Comparison of ENCODE assay signal across 9 mouse cellular contexts in the genomic region with DNA sequence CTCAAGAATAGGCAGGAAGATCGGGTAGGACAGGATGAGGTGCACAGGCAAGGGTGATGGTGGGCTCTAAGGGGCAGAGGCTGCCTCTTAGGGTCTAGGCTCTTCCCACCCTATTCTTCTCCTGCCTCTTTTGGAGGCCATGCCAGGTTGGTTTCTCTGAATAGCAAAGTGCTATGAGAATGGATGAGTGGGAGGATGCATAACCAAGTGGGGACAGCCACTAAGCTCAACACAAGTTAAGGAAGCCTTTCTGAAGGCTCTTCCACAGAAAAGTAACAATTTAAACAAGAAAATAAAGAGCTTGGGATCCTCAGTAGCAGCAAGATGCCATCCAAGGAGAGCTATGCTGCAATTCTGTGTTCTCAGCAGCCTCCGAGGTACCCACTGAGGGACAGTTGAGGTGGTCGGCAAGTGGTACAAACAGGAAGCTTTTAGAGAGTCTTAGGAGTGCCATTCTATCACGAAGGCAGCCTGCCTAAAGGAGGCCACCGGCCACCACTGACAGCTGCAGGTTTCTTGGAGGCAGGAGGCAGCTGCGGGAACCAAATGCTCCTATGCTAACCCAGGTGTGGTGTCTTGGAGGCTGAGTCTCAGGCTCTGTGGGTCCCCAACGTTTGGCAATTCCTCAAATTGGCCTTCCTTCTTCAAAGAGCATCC. TPM values are rescaled to one million over a fixed set of nuclear protein-coding genes. Genes with fewer than 3 reads are reported as not detected.
A peak's percentile ranks its signal among the peaks of the same experiment; 100 is the strongest.
DNase-seq lines count a peak whose midpoint lies in the region; ATAC-seq and TF ChIP-seq lines count a peak whose summit lies in the region.
"Had no signal": no experiment of that assay in that cellular context is flagged by ENCODE, and none has a peak within 500 bp of the region (broad histone marks: within the 10 kb centered on the region; RNA-seq: fewer than 3 reads in every experiment).

No protein-coding gene starts in this region.

- DNase-seq in heart, postnatal 4 days, result no peak
- no peak for DNase-seq in embryonic facial prominence, embryonic 10.5 days (ENCODE audit: low spot score)
- no peak for DNase-seq in midbrain, postnatal 0 days (ENCODE audit: low spot score)
- no peak for DNase-seq in layer of hippocampus, adult 11-12 months (ENCODE audit: low spot score)
- no peak for DNase-seq in left cerebral cortex, postnatal 10 days (ENCODE audit: extremely low spot score in 1 of 2, low spot score in 2 of 2)
- DNase-seq in frontal cortex, postnatal 25 days (ENCODE audit: low spot score in 2 of 2), result no peak
- DNase-seq: kidney, adult 18-20 months had no signal

- H3K27me3 ChIP-seq in heart, embryonic 12.5 days (replicated peaks), result peaks cover 13% of the 10 kb centered on the region; the same call in 1 of the 2 replicates
- H3K27me3 ChIP-seq in embryonic facial prominence, embryonic 10.5 days (replicated peaks; ENCODE audit: low read depth, poor library complexity, severe bottlenecking), result 0 out of 2 replicates have a peak, but pooled peaks cover 4% of the 10 kb centered on the region
- H3K27me3 ChIP-seq in hindbrain, embryonic 15.5 days, result no peaks in the 10 kb centered on the region
- H3K27me3 ChIP-seq in midbrain, postnatal 0 days (ENCODE audit: insufficient read depth, low read length), result no peaks in the 10 kb centered on the region

- no peak overlapping the region for H3K4me3 ChIP-seq in heart, embryonic 12.5 days
- H3K4me3 ChIP-seq in embryonic facial prominence, embryonic 10.5 days, result peak overlapping the region; percentile 41
- H3K4me3 ChIP-seq in hindbrain, embryonic 15.5 days, result peak overlapping the region; percentile 30; the same call in 1 of the 2 replicates
- no peak overlapping the region for H3K4me3 ChIP-seq in midbrain, postnatal 0 days (ENCODE audit: low read depth, low read length)

- peak overlapping the region; percentile 32; the same call in 1 of the 2 replicates for H3K4me2 ChIP-seq in heart, embryonic 12.5 days
- peak overlapping the region; percentile 52 for H3K4me2 ChIP-seq in hindbrain, embryonic 15.5 days
- H3K4me2 ChIP-seq in midbrain, postnatal 0 days (ENCODE audit: low read depth, low read length, poor library complexity, severe bottlenecking), result no peak overlapping the region

- H3K36me3 ChIP-seq in heart, embryonic 12.5 days, result no peaks in the 10 kb centered on the region
- H3K36me3 ChIP-seq in embryonic facial prominence, embryonic 10.5 days (replicated peaks), result no peaks in the 10 kb centered on the region
- H3K36me3 ChIP-seq in hindbrain, embryonic 15.5 days, result no peaks in the 10 kb centered on the region
- no peaks in the 10 kb centered on the region for H3K36me3 ChIP-seq in midbrain, postnatal 0 days (ENCODE audit: insufficient read depth, low read length)

- H3K4me1 ChIP-seq in heart, embryonic 12.5 days (replicated peaks), result peaks cover 31% of the 10 kb centered on the region
- peaks cover 55% of the 10 kb centered on the region for H3K4me1 ChIP-seq in embryonic facial prominence, embryonic 10.5 days
- peaks cover 58% of the 10 kb centered on the region for H3K4me1 ChIP-seq in hindbrain, embryonic 15.5 days (replicated peaks)
- H3K4me1 ChIP-seq in midbrain, postnatal 0 days (ENCODE audit: insufficient read depth, low read length), result peaks cover 39% of the 10 kb centered on the region

- intact Hi-C loops in left cerebral cortex, postnatal 10 days (cut with DNase I), result no loop called here

- TF ChIP-seq CTCF in midbrain, postnatal 0 days (IDR thresholded peaks at IDR 0.05), result no peak

- no peaks in the 10 kb centered on the region for H3K9me3 ChIP-seq in heart, embryonic 12.5 days (replicated peaks)
- no peaks in the 10 kb centered on the region for H3K9me3 ChIP-seq in embryonic facial prominence, embryonic 10.5 days
- H3K9me3 ChIP-seq in hindbrain, embryonic 15.5 days, result no peaks in the 10 kb centered on the region
- H3K9me3 ChIP-seq in midbrain, postnatal 0 days (ENCODE audit: low read length), result no peaks in the 10 kb centered on the region

- no peak overlapping the region for H3K27ac ChIP-seq in heart, embryonic 12.5 days (ENCODE audit: poor library complexity, severe bottlenecking)
- peak overlapping the region; percentile 72 for H3K27ac ChIP-seq in embryonic facial prominence, embryonic 10.5 days (replicated peaks)
- peak overlapping the region; percentile 94 for H3K27ac ChIP-seq in hindbrain, embryonic 15.5 days (replicated peaks)
- H3K27ac ChIP-seq in midbrain, postnatal 0 days (ENCODE audit: low read depth, low read length), result peak overlapping the region; percentile 98

- no peak for ATAC-seq in heart, embryonic 12.5 days (ENCODE audit: insufficient number of reproducible peaks, low FRiP score)
- no peak for ATAC-seq in hindbrain, embryonic 15.5 days (ENCODE audit: low FRiP score, low read depth)
- ATAC-seq in midbrain, postnatal 0 days (ENCODE audit: low FRiP score), result no peak

- WGBS in heart, embryonic 12.5 days, result 37% methylated on average over 7 of the region's 7 CpGs
- WGBS in embryonic facial prominence, embryonic 10.5 days, result 36% methylated on average over 7 of the region's 7 CpGs
- WGBS in hindbrain, embryonic 15.5 days, result 35% methylated on average over 7 of the region's 7 CpGs
- 30% methylated on average over 7 of the region's 7 CpGs for whole genome bisulfite sequencing in midbrain, postnatal 0 days

- no peak overlapping the region for H3K9ac ChIP-seq in heart, embryonic 12.5 days
- 0 out of 2 replicates have a peak overlapping the region, but pooled peaks have one; percentile 3 for H3K9ac ChIP-seq in hindbrain, embryonic 15.5 days
- H3K9ac ChIP-seq in midbrain, postnatal 0 days (replicated peaks; ENCODE audit: low read length, poor library complexity, severe bottlenecking), result no peak overlapping the region

RNA-seq across cellular contexts. Expression of gene Hdac11, which starts 3.4 kb away (rescaled TPM):
- polyA plus RNA-seq in heart, embryonic 12.5 days (2016; fragmentation: Nextera tagmentation; extraction: Ambion mirVana), result 8.8 and 9.0 TPM in 2 replicates
- 10 to 100 TPM; 11.4 to 12.5 TPM for total RNA-seq in heart, postnatal 4 days (2021)
- polyA plus RNA-seq in embryonic facial prominence, embryonic 10.5 days (2016; fragmentation: Nextera tagmentation; extraction: Ambion mirVana), result 8.6 and 9.8 TPM in 2 replicates
- polyA plus RNA-seq in hindbrain, embryonic 15.5 days (2015; fragmentation: Nextera tagmentation; extraction: Ambion mirVana), result 43.4 and 44.4 TPM in 2 replicates
- 104 and 121 TPM in 2 replicates for total RNA-seq in midbrain, postnatal 0 days (2014; rRNA removed)
- polyA plus RNA-seq in midbrain, postnatal 0 days (2015; fragmentation: Nextera tagmentation; extraction: Ambion mirVana), result 55.2 and 59.1 TPM in 2 replicates
- total RNA-seq in left cerebral cortex, postnatal 10 days (2021), result 100 to 1,000 TPM; 111 to 117 TPM

RNA-seq across cellular contexts. Expression of gene Nup210, which starts 36.4 kb away (rescaled TPM):
- 10.7 and 11.2 TPM in 2 replicates for polyA plus RNA-seq in heart, embryonic 12.5 days (2016; fragmentation: Nextera tagmentation; extraction: Ambion mirVana)
- total RNA-seq in heart, postnatal 4 days (2021), result 10 to 100 TPM; 13.1 to 15.4 TPM
- 15.8 and 17.3 TPM in 2 replicates for polyA plus RNA-seq in embryonic facial prominence, embryonic 10.5 days (2016; fragmentation: Nextera tagmentation; extraction: Ambion mirVana)
- 17.0 and 21.2 TPM in 2 replicates for polyA plus RNA-seq in hindbrain, embryonic 15.5 days (2015; fragmentation: Nextera tagmentation; extraction: Ambion mirVana)
- total RNA-seq in midbrain, postnatal 0 days (2014; rRNA removed), result 58.3 and 67.8 TPM in 2 replicates
- 16.2 and 17.2 TPM in 2 replicates for polyA plus RNA-seq in midbrain, postnatal 0 days (2015; fragmentation: Nextera tagmentation; extraction: Ambion mirVana)
- 10 to 100 TPM; 35.6 to 36.7 TPM for total RNA-seq in left cerebral cortex, postnatal 10 days (2021)

RNA-seq across cellular contexts. Expression of gene Fbln2, which starts 59.2 kb away (rescaled TPM):
- 210 and 213 TPM in 2 replicates for polyA plus RNA-seq in heart, embryonic 12.5 days (2016; fragmentation: Nextera tagmentation; extraction: Ambion mirVana)
- 100 to 1,000 TPM; 172 to 182 TPM for total RNA-seq in heart, postnatal 4 days (2021)
- polyA plus RNA-seq in embryonic facial prominence, embryonic 10.5 days (2016; fragmentation: Nextera tagmentation; extraction: Ambion mirVana), result 56.6 and 69.0 TPM in 2 replicates
- polyA plus RNA-seq in hindbrain, embryonic 15.5 days (2015; fragmentation: Nextera tagmentation; extraction: Ambion mirVana), result 28.7 and 29.0 TPM in 2 replicates
- total RNA-seq in midbrain, postnatal 0 days (2014; rRNA removed), result 32.0 and 33.5 TPM in 2 replicates
- 12.1 and 15.3 TPM in 2 replicates for polyA plus RNA-seq in midbrain, postnatal 0 days (2015; fragmentation: Nextera tagmentation; extraction: Ambion mirVana)
- total RNA-seq in left cerebral cortex, postnatal 10 days (2021), result 10 to 100 TPM in 1 of 2 experiments, 1 to 10 TPM in 1; 9.8 to 10.9 TPM

Comparison
In these comparisons a context has a peak if more than half of its experiments do, and no peak if none do; other contexts are left out.
1. H3K4me3 ChIP-seq: peak in embryonic facial prominence, embryonic 10.5 days (single experiment) and hindbrain, embryonic 15.5 days (single experiment); none in heart, embryonic 12.5 days (single experiment) and midbrain, postnatal 0 days (single experiment).